ENCODE assay signal across 20 mouse cellular contexts in the genomic region with DNA sequence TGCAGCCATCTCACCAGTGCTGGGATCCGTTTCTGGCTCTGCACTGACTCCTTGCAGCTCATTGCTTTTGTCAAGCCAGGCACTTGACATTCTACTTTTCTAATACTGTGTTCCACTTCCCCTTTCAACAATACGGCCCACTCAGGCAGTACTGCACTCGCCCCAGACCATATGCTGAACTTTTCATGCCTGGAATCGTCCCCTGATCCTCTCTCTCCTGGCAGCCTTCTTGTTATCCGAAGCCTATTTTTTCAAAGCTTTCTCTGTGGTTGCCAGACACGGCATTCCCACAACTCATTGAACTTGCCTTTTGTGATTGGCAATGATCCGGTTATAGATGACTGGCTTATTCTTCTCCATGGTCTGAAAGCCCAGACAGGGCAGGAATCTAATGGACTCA. TPM values are rescaled to one million over a fixed set of nuclear protein-coding genes. Genes with fewer than 3 reads are reported as not detected.
DNase-seq lines count a peak whose midpoint lies in the region; ATAC-seq and TF ChIP-seq lines count a peak whose summit lies in the region.
"Had no signal": no experiment of that assay in that cellular context is flagged by ENCODE, and none has a peak within 500 bp of the region (broad histone marks: within the 10 kb centered on the region; RNA-seq: fewer than 3 reads in every experiment).

No protein-coding gene starts in this region.

- peak overlapping the region; percentile 36; the same call in 1 of the 2 replicates for H3K27ac ChIP-seq in heart, embryonic 10.5 days
- no peak overlapping the region for H3K27ac ChIP-seq in layer of hippocampus, adult 2 months
- H3K27ac ChIP-seq: embryonic facial prominence, embryonic 13.5 days; limb, embryonic 10.5 days had no signal

- H3K36me3 ChIP-seq in heart, embryonic 10.5 days = no peaks in the 10 kb centered on the region

- H3K4me1 ChIP-seq in heart, embryonic 10.5 days = peaks cover 67% of the 10 kb centered on the region

- intact Hi-C loops in heart, postnatal 25 days (cut with DNase I) = no loop called here

- no peaks in the 10 kb centered on the region for H3K27me3 ChIP-seq in heart, embryonic 10.5 days (ENCODE audit: insufficient read depth, poor library complexity, severe bottlenecking)
- H3K27me3 ChIP-seq: embryonic facial prominence, embryonic 13.5 days had no signal

- no peaks in the 10 kb centered on the region for H3K9me3 ChIP-seq in heart, embryonic 10.5 days
- H3K9me3 ChIP-seq: embryonic facial prominence, embryonic 13.5 days; limb, embryonic 10.5 days had no signal

- 68% methylated on average over 7 of the region's 7 CpGs for WGBS in heart, embryonic 10.5 days

- no peak for TF ChIP-seq CTCF in layer of hippocampus, adult 2 months (conservative IDR thresholded peaks at IDR 0.05)

- no peak for DNase-seq in heart, embryonic 10.5 days (ENCODE audit: low spot score)
- DNase-seq in heart, postnatal 25 days (ENCODE audit: low spot score) = no peak
- peak; percentile 25 to 29 for DNase-seq in layer of hippocampus, adult 8-10 months (ENCODE audit: low spot score in 2 of 2)
- no peak for DNase-seq in layer of hippocampus, adult 2 months (ENCODE audit: low spot score in 2 of 2)
- no peak for DNase-seq in frontal cortex, postnatal 36 days (ENCODE audit: low spot score in 2 of 2)
- no peak for DNase-seq in lung, postnatal 36 days
- DNase-seq: adrenal gland, adult 8-10 months; cerebellum, adult 9-11 months; gastrocnemius, postnatal 25 days; heart, postnatal 36 days; kidney, adult 9 months; kidney, postnatal 36 days; liver, postnatal 0 days; lung, postnatal 10 days; thymus, postnatal 25 days had no signal

- peak; percentile 40 for ATAC-seq in common myeloid progenitor, adult 5-6 weeks (replicated peaks; ENCODE audit: low read depth, poor library complexity, severe bottlenecking)
- 0 out of 2 replicates have a peak, but pooled peaks have one; percentile 49 for ATAC-seq in monocyte, adult 5-6 weeks (replicated peaks; ENCODE audit: insufficient number of reproducible peaks, low FRiP score, low TSS enrichment, poor library complexity, severe bottlenecking)
- ATAC-seq: liver, postnatal 0 days; midbrain, embryonic 16.5 days had no signal

- no peak overlapping the region for H3K4me3 ChIP-seq in heart, embryonic 10.5 days
- H3K4me3 ChIP-seq in layer of hippocampus, adult 2 months = no peak overlapping the region
- H3K4me3 ChIP-seq: embryonic facial prominence, embryonic 13.5 days; limb, embryonic 10.5 days had no signal

RNA-seq across cellular contexts. Expression of gene Etv6, which starts 16.4 kb away (rescaled TPM):
- 16.2 and 17.2 TPM in 2 replicates for polyA plus RNA-seq in heart, embryonic 10.5 days (2016; fragmentation: Nextera tagmentation; extraction: Ambion mirVana)
- 10 to 100 TPM; 11.4 to 13.0 TPM for total RNA-seq in heart, postnatal 25 days (2021)
- total RNA-seq in layer of hippocampus, adult 8-10 months (2022) = 10 to 100 TPM; 10.7 to 14.7 (median 12.2) TPM
- total RNA-seq in layer of hippocampus, adult 2 months (2021) = 1 to 10 TPM; 9.2 to 9.8 TPM
- 110 and 129 TPM in 2 replicates for total RNA-seq in common myeloid progenitor, adult 5-6 weeks (2017)
- total RNA-seq in monocyte, adult 5-6 weeks (2017) = 45.6 to 52.8 TPM (median 49.3 TPM) in 3 replicates

Comparison
In these comparisons a context has a peak if more than half of its experiments do, and no peak if none do; other contexts are left out.
1. DNase-seq: peak in layer of hippocampus, adult 8-10 months (2 of 2); none in heart, embryonic 10.5 days (single experiment), heart, postnatal 25 days (single experiment), layer of hippocampus, adult 2 months (0 of 2), frontal cortex, postnatal 36 days (0 of 2) and lung, postnatal 36 days (single experiment).